Mouse (Mus musculus): Measurements from ENCODE around the gene 2410137M14Rik.
A peak's percentile ranks its signal among the peaks of the same experiment; 100 is the strongest.
"Not testable (repeated sequence)": the region's sequence is repeated elsewhere in the genome, so short reads cannot be mapped to it uniquely, and the experiment has no call there.

Gene 2410137M14Rik

GRCm38 (mm10) chr17:36993770-36994325, 12.8 kb upstream of the 2410137M14Rik start:
- no peak for DNase-seq (ENCODE audit: low spot score)

GRCm38 (mm10) chr17:36992336-36993104, 11.5 kb upstream of the 2410137M14Rik start:
- DNase-seq (ENCODE audit: low spot score) = no peak

- not testable (repeated sequence) for DNase-seq (ENCODE audit: low spot score)
Observed at GRCm38 (mm10) chr17:36990630-36991029, 9.6 kb upstream of the 2410137M14Rik start.

- DNase-seq (ENCODE audit: low spot score) = no peak
Observed at GRCm38 (mm10) chr17:36989437-36989836, 8.4 kb upstream of the 2410137M14Rik start, which contains the start of gene H2-M5. Gene H2-M5, minus strand, starts transcription at chr17:36989537.

- no peak for DNase-seq (ENCODE audit: low spot score)
Observed at GRCm38 (mm10) chr17:36988475-36988874, 7.4 kb upstream of the 2410137M14Rik start.

GRCm38 (mm10) chr17:36982253-36983155, 1.5 kb upstream of the 2410137M14Rik start:
- no peak for DNase-seq (ENCODE audit: low spot score)

GRCm38 (mm10) chr17:36981845-36982244, 808 bp upstream of the 2410137M14Rik start:
- no peak for DNase-seq (ENCODE audit: low spot score)

- no peak for DNase-seq (ENCODE audit: low spot score)
Observed at GRCm38 (mm10) chr17:36973271-36973787, 7.7 kb downstream of the 2410137M14Rik start.

- DNase-seq (ENCODE audit: low spot score) = no peak
Observed at GRCm38 (mm10) chr17:36972791-36973190, 8.2 kb downstream of the 2410137M14Rik start.

- DNase-seq (ENCODE audit: low spot score) = no peak
Observed at GRCm38 (mm10) chr17:36971172-36971850, 9.7 kb downstream of the 2410137M14Rik start.

- DNase-seq (ENCODE audit: low spot score) = no peak
Observed at GRCm38 (mm10) chr17:36970316-36970890, 10.6 kb downstream of the 2410137M14Rik start.

GRCm38 (mm10) chr17:36966875-36967274, 14.2 kb downstream of the 2410137M14Rik start:
- DNase-seq (ENCODE audit: low spot score) = no peak

GRCm38 (mm10) chr17:36961125-36961524, 19.9 kb downstream of the 2410137M14Rik start:
- no peak for DNase-seq (ENCODE audit: low spot score)

- DNase-seq (ENCODE audit: low spot score) = no peak
Observed at GRCm38 (mm10) chr17:36958884-36959283, 22.2 kb downstream of the 2410137M14Rik start.

- peak; percentile 92 for DNase-seq (ENCODE audit: low spot score)
Observed at GRCm38 (mm10) chr17:36957999-36958743, 22.9 kb downstream of the 2410137M14Rik start, which contains the start of the genes Znrd1 and Znrd1as. Gene Znrd1, minus strand, starts transcription at chr17:36958559. Gene Znrd1as, plus strand, starts transcription at chr17:36958592.

GRCm38 (mm10) chr17:36953062-36953461, 28.0 kb downstream of the 2410137M14Rik start:
- DNase-seq (ENCODE audit: low spot score) = no peak

- DNase-seq (ENCODE audit: low spot score) = no peak
Observed at GRCm38 (mm10) chr17:36952631-36953030, 28.4 kb downstream of the 2410137M14Rik start.

GRCm38 (mm10) chr17:36950981-36951947, 29.8 kb downstream of the 2410137M14Rik start, which contains the start of gene Ppp1r11:
Gene Ppp1r11, minus strand, starts transcription at chr17:36951741.
- DNase-seq (ENCODE audit: low spot score) = peak; percentile 93

- DNase-seq (ENCODE audit: low spot score) = no peak
Observed at GRCm38 (mm10) chr17:36949265-36949664, 31.8 kb downstream of the 2410137M14Rik start.
